Mouse (Mus musculus): ENCODE data around the gene Nphp1.

Gene Nphp1

DNA sequence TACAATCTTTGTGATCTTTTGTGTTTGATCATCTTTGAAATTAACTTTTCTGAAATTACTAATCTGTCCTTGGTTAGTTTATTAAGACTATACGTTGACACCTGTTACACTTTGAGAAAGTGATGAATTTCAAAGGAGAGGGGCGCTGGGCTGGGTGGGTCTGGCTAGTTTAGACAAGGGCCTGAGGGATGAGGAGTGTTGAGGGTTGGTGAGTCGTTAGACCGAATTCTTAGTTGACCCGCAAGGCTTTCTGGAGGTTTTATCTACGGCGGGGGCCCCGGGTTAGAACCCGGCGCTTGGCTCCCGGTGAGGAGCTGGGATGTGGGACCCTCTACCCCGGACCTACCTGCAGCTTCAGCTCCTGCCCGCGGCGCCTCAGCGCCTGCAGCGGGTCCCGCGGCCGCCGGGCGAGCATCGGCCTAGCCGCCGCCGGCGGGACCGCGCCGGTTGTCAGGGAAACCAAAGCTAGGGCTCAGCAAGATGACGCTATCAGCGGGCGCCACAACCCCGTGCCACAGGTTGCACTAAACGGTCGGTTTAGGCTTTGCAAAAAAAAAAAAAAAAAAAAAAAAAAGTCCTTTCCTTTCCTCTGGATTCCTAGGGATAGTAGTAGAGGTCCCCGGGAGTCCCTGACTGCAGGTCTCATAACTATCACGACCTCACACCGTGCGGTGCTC, at the start of gene Nphp1:
Gene Nphp1, minus strand, starts transcription at position 458 of the 677 bp plus-strand sequence.
- DNase-seq = peak; percentile 94

DNA sequence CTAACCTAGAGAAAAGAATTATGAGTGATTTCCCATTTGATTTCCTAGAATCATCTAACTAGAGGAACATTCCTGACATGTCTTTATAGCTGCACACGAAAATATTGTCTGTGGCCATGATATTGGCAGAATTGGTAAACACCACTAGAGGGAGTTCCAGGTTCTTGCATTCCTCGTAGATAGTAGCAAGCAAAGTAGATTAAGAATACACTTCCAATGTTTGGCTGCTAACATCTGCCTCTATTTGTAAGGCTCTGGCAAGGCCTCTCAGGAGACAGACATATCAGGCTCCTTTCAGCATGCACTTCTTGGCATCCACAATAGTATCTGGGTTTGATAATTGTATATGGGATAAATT, 44.1 kb upstream of the Nphp1 start:
- peak; percentile 64 for DNase-seq

GRCm38 (mm10) chr2:127832103-127832832, 43.6 kb upstream of the Nphp1 start:
- no peak for DNase-seq

DNA sequence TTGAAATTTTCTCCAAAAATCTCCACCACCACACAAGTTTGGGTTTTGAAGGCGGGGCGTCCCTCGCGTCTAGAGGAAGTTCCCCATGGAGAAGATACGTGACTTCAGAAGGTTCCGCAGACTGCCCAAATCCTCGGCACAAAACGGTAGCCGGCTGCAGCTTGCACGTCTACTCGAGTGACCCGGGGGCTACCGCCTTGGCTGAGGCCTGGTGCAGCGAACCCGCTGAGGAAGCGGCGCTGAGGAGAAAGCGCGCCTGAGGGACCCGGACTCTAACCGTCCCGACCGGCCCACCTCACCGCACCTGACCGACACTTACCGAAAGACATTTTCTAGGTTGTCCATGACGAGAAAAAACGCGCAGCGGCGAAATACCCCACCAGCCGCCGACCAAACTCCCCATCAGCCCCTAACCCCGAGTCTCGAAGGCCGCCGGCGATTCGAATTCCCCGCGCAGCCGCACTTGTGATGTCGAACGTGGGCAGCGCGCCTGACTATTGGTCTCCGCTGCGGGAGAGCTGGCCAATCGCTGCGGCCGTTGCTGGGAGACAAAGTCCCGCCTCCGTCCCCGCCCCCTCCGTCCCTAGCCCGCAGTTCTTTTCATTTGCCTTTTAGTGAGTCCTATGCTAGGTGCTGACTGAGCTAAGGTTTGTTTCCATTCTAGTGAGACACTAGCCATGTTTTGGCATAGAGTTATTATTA, 42.9 kb upstream of the Nphp1 start, which contains the start of gene Bub1:
Gene Bub1, minus strand, starts transcription at position 465 of the 702 bp plus-strand sequence.
- DNase-seq = peak; percentile 98

DNA sequence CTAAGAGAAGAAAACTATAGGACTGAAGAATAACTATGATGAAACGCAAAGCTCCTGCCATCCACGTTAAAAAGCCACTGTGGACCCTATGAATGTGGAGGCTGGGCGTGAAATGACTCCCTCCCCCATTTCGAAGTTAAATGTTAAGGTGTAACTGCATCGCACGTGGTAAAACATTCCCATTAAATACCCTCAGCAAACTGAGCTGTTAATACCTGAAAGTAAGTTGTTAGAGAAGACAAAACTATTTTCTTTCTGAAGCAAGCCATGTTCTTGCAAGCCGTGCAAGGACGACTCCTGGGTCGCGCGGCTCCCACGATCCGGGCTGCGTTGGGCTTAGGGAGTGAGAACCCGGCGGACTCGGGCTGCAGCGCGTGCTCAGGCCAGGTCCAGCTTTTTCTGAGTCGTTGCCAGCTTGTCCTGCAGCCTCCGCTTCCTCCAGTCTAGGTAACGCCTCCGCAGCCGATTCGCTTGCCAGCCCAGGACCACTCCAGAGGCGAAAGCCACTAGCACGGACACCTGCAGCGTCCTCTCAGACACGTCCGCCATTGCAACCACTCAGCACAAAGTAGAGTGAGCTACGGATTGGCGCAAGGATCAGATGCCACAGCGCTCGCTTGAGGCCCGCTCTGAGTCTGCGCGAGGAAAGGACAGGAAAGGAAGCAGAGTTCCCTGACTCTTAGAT, 3.4 kb upstream of the Nphp1 start, which contains the start of gene Mtln:
Gene Mtln, minus strand, starts transcription at position 570 of the 685 bp plus-strand sequence.
- peak; percentile 94 for DNase-seq

DNA sequence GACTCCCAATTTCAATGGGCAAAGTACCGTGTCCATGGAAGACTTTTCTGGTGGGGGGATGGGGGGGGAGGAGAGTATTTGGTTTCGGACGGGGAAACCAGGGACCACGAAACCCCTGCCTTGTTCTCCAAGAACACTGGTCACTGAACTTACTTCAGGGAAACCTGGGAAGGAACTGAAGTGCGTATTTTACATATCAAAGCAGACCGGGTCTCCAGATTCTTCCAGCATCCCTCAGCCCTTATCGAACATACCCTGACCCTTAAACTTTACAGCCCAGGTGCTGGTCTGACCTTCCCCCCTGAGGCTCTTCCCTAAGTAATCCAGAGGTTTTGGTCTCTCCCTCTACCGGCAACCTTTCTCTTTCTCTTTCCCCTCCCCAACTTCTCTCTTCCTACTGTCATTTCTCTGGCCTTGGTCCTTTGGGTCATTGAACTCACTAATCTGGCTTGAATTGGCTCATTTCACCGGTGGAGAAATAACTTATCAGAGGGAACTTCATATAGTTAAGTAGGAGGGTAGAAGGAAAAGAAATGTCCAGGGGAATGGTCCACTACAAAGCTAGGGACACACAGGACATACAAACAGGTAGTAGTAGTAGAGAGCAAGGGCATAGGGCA, 1.1 kb upstream of the Nphp1 start:
- no peak for DNase-seq

DNA sequence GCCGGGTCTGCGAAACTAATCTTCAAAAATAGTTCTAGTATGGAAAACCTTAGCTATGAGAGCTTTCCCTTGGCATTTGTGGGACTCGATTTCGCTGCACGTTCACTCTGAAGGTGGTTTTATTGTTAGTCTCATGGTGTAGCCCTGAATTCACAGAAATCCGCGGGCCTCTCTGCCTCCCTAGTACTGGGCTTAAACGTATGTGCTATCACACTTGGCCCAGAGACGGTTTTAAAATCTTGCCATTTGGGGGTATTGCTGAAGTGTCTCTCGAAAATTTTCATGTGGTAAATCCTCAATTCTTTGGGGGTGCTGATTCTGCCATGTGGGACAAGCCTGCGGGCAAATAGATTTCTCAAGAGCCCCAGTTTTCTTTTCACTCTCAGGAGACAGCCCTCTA, 441 bp upstream of the Nphp1 start:
- DNase-seq = peak; percentile 24

DNA sequence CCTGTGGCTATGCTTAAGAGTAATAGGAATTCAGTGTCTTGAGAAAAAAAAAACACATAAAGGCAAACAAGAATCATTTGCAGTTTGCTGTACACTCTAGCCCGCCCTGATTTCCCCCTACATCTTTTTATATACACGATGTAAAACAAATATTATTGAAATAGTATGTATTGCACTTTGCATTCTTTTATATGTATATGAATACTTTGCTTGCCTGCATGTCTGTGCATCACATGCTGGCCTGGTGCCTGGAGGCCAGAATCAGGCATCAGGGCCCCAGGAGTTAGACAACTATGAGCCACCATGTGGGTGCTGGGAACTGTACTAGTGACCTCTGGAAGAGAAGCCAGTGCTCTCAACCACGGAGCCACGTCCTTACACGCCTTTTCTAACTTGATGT, 1.5 kb downstream of the Nphp1 start:
- DNase-seq = no peak

DNA sequence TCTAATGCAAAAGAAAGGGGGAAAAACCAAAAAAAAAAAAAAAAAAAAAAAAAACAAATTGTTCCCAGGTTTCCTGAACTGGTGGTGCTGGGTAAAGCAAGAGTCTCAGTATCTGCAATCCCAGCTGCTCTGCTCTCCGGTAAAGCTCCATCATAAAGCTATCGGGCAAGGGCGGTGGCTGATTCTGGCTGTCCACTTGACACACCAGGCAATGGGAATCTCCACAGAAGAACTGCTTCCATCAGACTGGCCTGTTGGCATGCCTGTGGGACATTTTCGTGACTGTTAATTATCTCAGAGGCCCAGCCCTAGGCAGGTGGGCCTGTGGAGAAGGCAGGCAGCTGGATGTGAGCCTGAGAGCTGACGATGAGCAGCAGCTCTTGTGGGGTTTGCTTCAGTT, 10.2 kb downstream of the Nphp1 start:
- no peak for DNase-seq

DNA sequence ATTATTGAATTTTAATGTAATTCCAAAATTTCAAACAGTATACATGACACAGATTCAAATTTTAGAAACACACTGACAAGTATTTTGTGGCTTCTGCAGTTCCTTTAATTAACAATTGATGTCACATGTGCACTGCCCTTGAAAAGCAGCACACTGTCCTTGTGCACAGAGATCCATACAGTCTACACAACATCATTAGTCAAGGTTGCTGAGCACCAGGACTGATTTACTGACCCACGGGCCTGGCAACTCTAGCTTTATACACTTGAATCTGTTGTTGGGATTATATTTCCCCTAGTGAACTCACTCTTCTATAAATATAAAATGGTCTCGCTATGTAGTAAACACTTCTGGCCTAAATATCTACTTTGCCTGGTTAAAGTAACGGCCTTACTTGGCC, 13.7 kb downstream of the Nphp1 start:
- no peak for DNase-seq

DNA sequence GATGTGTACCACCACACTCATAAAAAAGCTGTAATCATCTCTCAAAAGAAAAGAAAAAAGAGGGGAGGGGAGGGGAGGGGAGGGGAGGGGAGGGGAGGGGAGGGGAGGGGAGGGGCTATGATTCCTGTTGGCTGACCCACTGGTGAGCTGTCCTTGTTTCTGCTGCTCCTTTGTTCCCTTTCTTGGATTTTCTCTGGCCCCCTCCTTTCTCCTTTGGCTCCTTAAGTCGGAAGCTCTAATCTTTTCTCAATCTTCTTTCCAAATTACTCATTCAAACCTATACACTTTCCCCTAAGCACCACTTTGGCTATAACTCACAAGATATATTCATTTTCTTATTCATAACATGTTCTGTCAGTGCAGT, 14.1 kb downstream of the Nphp1 start:
- DNase-seq = no peak

- peak; percentile 28 for DNase-seq
These were observed 14.6 kb downstream of the Nphp1 start for GRCm38 (mm10) chr2:127773938-127774577.

GRCm38 (mm10) chr2:127761587-127761986, 27.1 kb downstream of the Nphp1 start:
- no peak for DNase-seq

DNA sequence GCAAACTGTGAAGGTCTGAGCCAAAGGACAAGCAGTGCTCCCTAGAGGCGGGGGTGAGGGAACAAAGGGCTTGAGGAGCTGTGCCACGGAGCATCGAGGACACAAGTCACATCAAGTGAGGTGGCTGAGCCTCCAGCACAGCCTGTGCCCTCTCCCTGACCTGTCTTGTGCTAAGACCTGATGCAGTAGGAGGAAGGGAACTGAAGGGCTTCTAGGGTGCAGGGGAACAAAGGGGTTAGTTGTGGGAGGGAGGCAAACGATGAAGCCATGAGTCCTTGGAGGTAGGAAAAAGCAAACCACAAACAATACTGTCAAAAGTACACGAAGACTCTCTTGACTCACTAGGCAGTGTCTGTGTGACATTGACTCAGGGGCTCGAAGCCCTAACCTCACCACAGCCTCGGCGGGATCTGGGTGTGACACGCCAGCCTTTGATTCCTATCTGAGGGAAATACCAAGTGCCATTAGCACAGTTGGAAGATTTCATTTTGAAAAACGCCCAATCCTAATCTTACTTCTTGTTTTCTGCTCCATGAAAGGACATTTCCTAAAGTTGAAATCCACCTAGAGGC, 28.2 kb downstream of the Nphp1 start:
- DNase-seq = no peak

GRCm38 (mm10) chr2:127760014-127760413, 28.7 kb downstream of the Nphp1 start:
- no peak for DNase-seq

DNA sequence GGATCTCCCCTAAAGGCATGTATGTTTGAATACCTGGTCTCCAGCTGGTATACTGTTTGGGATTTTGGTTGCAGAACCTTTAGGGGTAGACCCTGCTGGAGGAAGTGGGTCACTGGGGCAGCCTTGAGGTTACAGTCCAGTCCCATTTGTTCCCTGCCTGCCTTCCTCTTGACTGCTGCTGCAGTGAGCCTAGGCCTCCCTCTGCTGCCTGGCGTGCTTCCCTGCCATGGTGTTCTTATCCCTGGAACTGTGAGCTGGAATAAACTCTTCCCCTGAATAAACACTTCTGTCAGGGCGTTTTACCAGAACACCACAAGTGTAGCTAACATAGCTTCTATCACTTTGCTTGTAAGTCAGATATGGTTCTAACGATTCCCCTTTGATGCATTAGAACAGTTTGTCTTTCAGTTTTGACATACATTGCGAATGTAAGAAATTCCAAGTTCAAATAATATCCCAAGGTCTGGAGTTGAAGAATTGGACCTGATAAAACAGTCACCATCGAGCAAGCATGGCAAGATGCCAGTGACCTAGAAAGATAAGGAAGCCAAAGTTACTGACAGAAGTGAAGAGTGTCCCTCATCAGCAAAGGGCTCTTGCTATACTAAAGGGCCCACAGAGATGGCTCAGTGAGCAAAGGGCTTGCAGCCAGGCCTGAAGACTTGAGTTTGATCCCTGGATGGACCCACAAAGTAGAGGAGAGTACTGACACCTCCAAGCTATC, 29.4 kb downstream of the Nphp1 start:
- DNase-seq = no peak

GRCm38 (mm10) chr2:127757171-127757570, 31.5 kb downstream of the Nphp1 start:
- peak; percentile 16 for DNase-seq

DNA sequence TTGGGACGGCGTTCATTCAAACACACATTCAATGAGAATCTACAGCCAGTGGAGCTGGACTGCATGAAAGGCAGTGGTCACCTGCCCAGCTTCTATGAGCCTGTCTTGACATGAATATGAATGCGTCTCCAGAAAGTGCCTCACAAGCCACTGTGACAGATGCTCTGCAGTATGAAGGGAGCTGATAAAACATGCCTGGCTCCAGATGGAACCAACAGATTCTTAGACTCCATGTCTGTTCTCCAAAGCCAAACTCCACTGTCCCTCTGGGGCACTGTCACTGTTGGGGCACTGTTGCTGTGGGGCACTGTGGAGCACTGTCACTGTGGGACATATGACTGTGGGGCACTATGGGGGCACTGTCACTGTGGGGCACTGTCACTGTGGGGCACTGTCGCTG, 34.6 kb downstream of the Nphp1 start:
- no peak for DNase-seq

DNA sequence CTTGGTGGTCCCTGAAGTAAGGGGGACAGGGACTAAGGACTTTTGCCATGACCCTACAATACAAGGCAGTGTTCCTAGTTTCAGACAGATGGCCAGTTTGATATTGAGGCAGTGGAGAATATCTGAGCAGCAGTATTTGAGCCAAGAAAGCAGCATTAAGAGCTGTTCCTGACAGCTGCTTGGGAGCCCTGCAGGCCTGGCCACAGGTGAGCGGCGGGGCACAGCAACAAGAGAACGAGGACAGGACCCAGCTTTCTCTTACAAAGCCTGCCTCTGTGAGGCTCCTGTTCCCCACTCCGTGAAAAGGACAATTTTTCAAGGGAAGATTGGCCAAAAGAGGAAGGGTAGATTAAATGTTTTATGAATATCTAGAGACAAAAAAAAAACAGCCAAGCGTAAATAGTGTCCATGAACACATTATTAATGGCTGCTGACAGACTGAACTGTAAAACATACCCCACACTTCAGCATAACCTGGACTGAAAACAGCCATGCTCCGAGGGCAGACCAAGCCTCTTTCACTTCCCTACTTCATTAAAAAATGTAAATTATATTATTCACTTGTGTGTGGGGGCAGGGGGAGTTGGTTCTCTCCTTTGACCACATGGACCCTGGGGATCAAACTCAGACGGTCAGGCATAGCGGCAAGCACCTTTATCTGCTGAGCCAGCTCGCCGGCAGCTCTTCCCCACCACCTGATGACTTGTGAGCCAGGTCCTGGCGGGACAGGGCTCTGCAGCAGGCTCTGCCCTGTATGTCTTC, 36.7 kb downstream of the Nphp1 start:
- no peak for DNase-seq

- DNase-seq = no peak
These were observed 39.3 kb downstream of the Nphp1 start for GRCm38 (mm10) chr2:127749376-127749775.
